Mouse (Mus musculus): ENCODE data around the gene Ubac2.

DNA sequence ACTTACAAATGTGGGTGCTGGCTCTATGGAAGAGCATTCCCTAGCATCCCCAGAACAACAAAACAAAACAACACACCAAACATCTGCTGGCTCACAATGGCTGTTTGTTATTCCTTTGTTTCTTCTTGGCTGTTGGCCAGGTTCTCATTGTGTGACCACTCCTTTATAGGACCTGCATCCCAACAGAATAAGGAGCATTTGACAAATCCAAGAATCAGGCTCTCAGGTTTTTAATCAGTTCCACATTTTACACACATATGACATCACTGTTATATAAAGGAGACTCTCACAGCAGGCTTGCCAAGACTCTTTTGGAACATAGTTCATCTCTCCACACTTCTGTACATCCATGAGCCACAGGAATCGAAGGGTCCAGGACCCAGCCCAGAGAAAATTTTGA is 9.3 kb upstream of the Ubac2 start:
- TF ChIP-seq EP300 (IDR thresholded peaks at IDR 0.05; ENCODE audit: low read depth) = no peak
- no peak for TF ChIP-seq CTCF (IDR thresholded peaks at IDR 0.05; ENCODE audit: low read depth)
